Mouse (Mus musculus) liver, adult 2 months (tissue): ENCODE data around the gene Ing5. TPM values are rescaled to one million over a fixed set of nuclear protein-coding genes. Genes with fewer than 3 reads are reported as not detected.
"Not testable (repeated sequence)": the region's sequence is repeated elsewhere in the genome, so short reads cannot be mapped to it uniquely, and the experiment has no call there.

Experiments used
- DNase-seq: peaks from one replicate; pipeline ENCODE4 v3.0.0-alpha.2; 2011; ENCODE audit warnings: low read depth, low spot score; ENCODE audit errors: extremely low read depth
- H3K27ac ChIP-seq: fragments of 200-500 bp; replicated peaks from 2 replicates; pipeline ENCODE4 v1.5.1; 2012; ENCODE audit warnings: low read depth, mild to moderate bottlenecking, control low read depth, inconsistent platforms, low read length; ENCODE audit not compliant: insufficient read depth
- H3K27me3 ChIP-seq: fragments of 200-500 bp; 2 replicates; pipeline ENCODE4 v1.6.1; 2012; ENCODE audit warnings: mild to moderate bottlenecking, moderate library complexity, low read length, inconsistent platforms; ENCODE audit not compliant: control insufficient read depth, insufficient read depth
- H3K36me3 ChIP-seq: fragments of 200-500 bp; 2 replicates; pipeline ENCODE4 v1.6.1; 2012; ENCODE audit warnings: low read length, inconsistent platforms; ENCODE audit not compliant: control insufficient read depth, insufficient read depth
- H3K4me1 ChIP-seq: fragments of 200-500 bp; 2 replicates; pipeline ENCODE4 v1.6.1; 2011; ENCODE audit warnings: low read length; ENCODE audit not compliant: control insufficient read depth, insufficient read depth
- H3K4me3 ChIP-seq: fragments of 200-500 bp; 2 replicates; pipeline ENCODE4 v1.5.1; 2011; ENCODE audit warnings: low read depth, mild to moderate bottlenecking, control low read depth, low read length, moderate library complexity; ENCODE audit not compliant: insufficient read depth
- H3K79me2 ChIP-seq: fragments of 200-500 bp; 2 replicates; pipeline ENCODE4 v1.6.1; 2012; ENCODE audit warnings: inconsistent platforms, mild to moderate bottlenecking, low read length, moderate library complexity; ENCODE audit not compliant: control insufficient read depth, insufficient read depth
- H3K9ac ChIP-seq: fragments of 200-500 bp; 2 replicates; pipeline ENCODE4 v1.6.1; 2012; ENCODE audit warnings: low read depth, mild to moderate bottlenecking, control low read depth, inconsistent platforms, low read length
- CTCF ChIP-seq: fragments of 200-500 bp; IDR thresholded peaks from 2 replicates; pipeline ENCODE4 v1.5.1; 2011; ENCODE audit warnings: low read depth, low read length, control low read depth
- POLR2A ChIP-seq: fragments of 200-500 bp; IDR thresholded peaks from 2 replicates; pipeline ENCODE4 v1.6.1; 2011; ENCODE audit warnings: low read length, control low read depth; ENCODE audit not compliant: insufficient read depth; ENCODE audit errors: extremely low read depth
- WGBS: fragments of 180-500 bp; shearing (Covaris S2); methylation state at CpG from one replicate; pipeline ENCODE4 v1.1.7; 2018; 5-methylcytosine and 5-hydroxymethylcytosine counted together
- polyA plus RNA-seq: library from polyadenylated mRNA; depleted of rRNA; stranded (reverse); fragments of >200 nt; gene quantifications from 2 replicates; pipeline ENCODE4 v1.2.3, GENCODE M21; 2012
- total RNA-seq: library from RNA; depleted of rRNA; stranded (reverse); fragments of >200 nt; gene quantifications from 2 replicates; pipeline ENCODE4 v1.2.3, GENCODE M21; 2014

Gene Ing5
- total and polyA plus RNA-seq, 2 experiments, result 2.7 to 4.4 TPM

DNA sequence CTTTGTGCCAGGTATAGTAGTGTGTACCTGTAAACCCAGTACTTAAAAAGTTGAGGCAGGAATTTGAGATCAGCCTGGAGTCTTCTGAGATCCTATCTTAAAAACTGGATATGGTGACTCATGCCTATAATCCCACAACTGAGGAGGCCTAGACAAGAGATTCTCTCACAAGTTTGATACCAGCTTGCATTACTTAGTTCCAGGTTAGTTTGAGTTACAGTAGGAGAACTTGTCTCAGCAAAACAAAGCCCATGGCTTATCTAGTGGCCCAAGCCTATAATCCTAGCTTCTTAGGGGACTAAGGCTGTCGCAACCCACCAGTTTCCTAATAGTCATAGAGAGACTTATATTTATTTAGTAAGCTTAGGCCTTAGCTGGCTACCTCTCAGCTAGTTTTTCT is 43.7 kb upstream of the Ing5 start:
- 96% methylated on average over 1 of the region's 1 CpGs for WGBS

DNA sequence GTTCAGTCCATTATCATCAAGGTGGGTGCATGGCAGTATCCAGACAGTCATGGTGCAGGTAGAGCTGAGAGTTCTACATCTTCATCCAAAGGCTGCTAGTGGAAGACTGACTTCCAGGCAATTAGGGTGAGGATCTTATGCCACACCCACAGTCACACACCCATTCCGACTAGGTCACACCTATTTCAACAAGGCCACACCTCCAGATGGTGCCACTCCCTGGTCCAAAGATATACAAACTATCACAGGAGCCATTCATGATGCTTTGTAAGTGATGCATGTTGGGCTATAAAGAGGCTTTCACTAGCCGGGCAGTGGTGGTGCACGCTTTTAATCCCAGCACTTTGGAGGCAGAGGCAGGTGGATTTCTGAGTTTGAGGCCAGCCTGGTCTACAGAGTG is 40.2 kb upstream of the Ing5 start:
- 95% methylated on average over 3 of the region's 3 CpGs for WGBS
- H3K4me1 ChIP-seq, H3K27ac ChIP-seq, H3K9ac ChIP-seq, H3K4me3 ChIP-seq, H3K36me3 ChIP-seq, H3K27me3 ChIP-seq, DNase-seq: not testable (repeated sequence)
- H3K79me2 ChIP-seq, result peaks cover 37% of the 10 kb centered on the region; the same call in 1 of the 2 replicates

More for the DNA sequence above, 43.7 kb upstream of the Ing5 start:
- H3K36me3 ChIP-seq, result no peaks in the 10 kb centered on the region
- DNase-seq, result no peak
- no peak for TF ChIP-seq CTCF
- no peak for TF ChIP-seq POLR2A
- no peaks in the 10 kb centered on the region for H3K27me3 ChIP-seq
- no peak overlapping the region for H3K9ac ChIP-seq
- no peak overlapping the region for H3K4me3 ChIP-seq
- peaks cover 49% of the 10 kb centered on the region; the same call in 1 of the 2 replicates for H3K79me2 ChIP-seq
- H3K27ac ChIP-seq, result no peak overlapping the region
- peaks cover 9% of the 10 kb centered on the region for H3K4me1 ChIP-seq

- Histone ChIP-seq H3K27ac (no peak overlapping the region), H3K9ac (no peak overlapping the region), H3K27me3 (no peaks in the 10 kb centered on the region), H3K36me3 (peaks cover 15% of the 10 kb centered on the region), H3K79me2 (peaks cover 34% of the 10 kb centered on the region; the same call in 1 of the 2 replicates), H3K4me3 (no peak overlapping the region), H3K4me1 (no peaks in the 10 kb centered on the region)
- TF ChIP-seq CTCF (no peak), POLR2A (no peak)
- no peak for DNase-seq
- WGBS, result 93% methylated on average over 9 of the region's 9 CpGs
Observed at GRCm38 (mm10) chr1:93764871-93765591, 38.7 kb upstream of the Ing5 start.

- Histone ChIP-seq H3K27ac (no peak overlapping the region), H3K9ac (no peak overlapping the region), H3K27me3 (no peaks in the 10 kb centered on the region), H3K4me1 (no peaks in the 10 kb centered on the region), H3K4me3 (no peak overlapping the region), H3K79me2 (peaks cover 24% of the 10 kb centered on the region; the same call in 1 of the 2 replicates), H3K36me3 (peaks cover 19% of the 10 kb centered on the region)
- 95% methylated on average over 6 of the region's 6 CpGs for WGBS
- TF ChIP-seq CTCF, result no peak
- DNase-seq, result no peak
Observed at GRCm38 (mm10) chr1:93767600-93767999, 36.2 kb upstream of the Ing5 start.

- H3K36me3 ChIP-seq, result peaks cover 38% of the 10 kb centered on the region
- DNase-seq, result no peak
- WGBS, result 96% methylated on average over 3 of the region's 3 CpGs
- H3K4me1 ChIP-seq, result no peaks in the 10 kb centered on the region
- TF ChIP-seq CTCF, result no peak
- TF ChIP-seq POLR2A, result no peak
- peaks cover 14% of the 10 kb centered on the region; the same call in 1 of the 2 replicates for H3K79me2 ChIP-seq
- no peak overlapping the region for H3K9ac ChIP-seq
- no peak overlapping the region for H3K4me3 ChIP-seq
- H3K27ac ChIP-seq, result no peak overlapping the region
- no peaks in the 10 kb centered on the region for H3K27me3 ChIP-seq
Observed at GRCm38 (mm10) chr1:93769901-93770300, 33.9 kb upstream of the Ing5 start.

GRCm38 (mm10) chr1:93776686-93777085 is 27.1 kb upstream of the Ing5 start:
- Histone ChIP-seq H3K4me1 (no peaks in the 10 kb centered on the region), H3K27ac (no peak overlapping the region), H3K79me2 (no peaks in the 10 kb centered on the region), H3K27me3 (no peaks in the 10 kb centered on the region), H3K36me3 (peaks cover 63% of the 10 kb centered on the region), H3K4me3 (no peak overlapping the region), H3K9ac (no peak overlapping the region)
- TF ChIP-seq POLR2A (no peak), CTCF (no peak)
- DNase-seq, result no peak
- WGBS, result 99% methylated on average over 5 of the region's 5 CpGs
